Mouse (Mus musculus) v-Abl transformed pro-B cells (cell line): Measurements from ENCODE around the gene Stat5a.

Experiments used
- in situ Hi-C, 2 experiments: fragments of 400-800 bp; cut with MboI; formaldehyde crosslinking; loops; one replicate each; pipeline ENCODE4 v1.15.1; 2025; ENCODE audit not compliant: unreplicated experiment in 2 of 2

The Stat5a gene

DNA sequence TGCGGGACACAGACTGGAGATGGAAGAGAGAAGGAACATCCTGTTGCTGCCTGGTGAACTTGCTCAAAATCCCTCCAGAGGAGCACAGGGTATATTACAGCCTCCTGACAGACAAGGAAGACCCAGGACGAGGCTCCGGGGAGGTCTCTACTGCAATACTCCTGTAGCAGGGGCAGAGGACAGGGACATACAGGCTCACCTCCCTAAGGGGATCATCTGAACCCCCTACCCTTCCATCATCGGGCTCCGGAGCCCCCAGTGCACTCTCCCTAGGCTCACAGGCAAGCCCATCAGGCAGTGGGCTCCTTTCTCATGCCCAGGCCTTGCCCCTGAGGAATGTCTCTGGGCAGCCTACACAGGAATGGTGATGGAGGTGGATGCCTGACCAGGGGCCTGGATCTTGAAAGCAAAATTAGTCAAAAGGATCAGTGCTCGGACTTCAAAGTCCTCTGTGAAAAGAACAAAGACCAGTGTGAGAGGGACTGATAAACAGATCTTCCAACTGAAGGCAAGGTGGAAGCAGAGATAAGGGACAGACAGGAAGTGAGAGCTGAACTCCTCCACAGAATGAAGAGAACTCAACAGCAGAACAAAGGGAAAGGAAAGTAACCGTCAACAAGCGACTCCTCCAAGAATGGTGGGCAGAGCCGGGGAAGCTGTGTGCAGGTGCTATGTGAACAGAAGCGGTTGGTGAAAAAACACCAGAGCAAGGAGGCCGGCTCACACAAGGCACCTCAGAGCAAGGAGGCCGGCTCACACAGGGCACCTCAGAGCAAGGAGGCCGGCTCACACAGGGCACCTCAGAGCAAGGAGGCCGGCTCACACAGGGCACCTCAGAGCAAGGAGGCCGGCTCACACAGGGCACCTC is 32.3 kb downstream of the Stat5a start:
- in situ Hi-C loops: loop anchor here (5.0 to 10.0 kb wide), 3 partner anchors 66 to 537 kb away; partner anchors contain the start of gene Hap1 (in 1 of the 2)

DNA sequence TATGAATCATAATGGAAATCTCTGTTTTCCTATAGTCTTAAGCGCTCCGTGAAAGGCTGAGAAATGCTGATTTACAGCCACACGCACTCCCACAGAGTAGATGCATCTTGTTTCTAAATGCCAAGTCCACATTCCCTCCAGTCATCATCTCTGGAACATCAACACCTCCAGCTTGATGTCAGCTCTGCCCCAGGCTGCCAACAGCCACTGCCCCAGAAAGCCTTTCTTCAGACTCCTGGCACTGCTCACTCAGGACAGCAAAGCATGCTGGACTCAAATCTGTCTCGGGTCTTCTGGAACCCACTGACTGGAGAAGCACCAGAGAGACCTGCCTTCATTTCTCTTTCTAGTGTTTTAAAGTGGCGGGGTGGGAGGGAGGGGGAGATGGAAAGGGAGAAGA is 33.3 kb downstream of the Stat5a start:
- in situ Hi-C loops: loop anchor here (5.0 to 10.0 kb wide), 3 partner anchors 65 to 538 kb away; partner anchors contain the start of gene Hap1 (in 1 of the 2)

DNA sequence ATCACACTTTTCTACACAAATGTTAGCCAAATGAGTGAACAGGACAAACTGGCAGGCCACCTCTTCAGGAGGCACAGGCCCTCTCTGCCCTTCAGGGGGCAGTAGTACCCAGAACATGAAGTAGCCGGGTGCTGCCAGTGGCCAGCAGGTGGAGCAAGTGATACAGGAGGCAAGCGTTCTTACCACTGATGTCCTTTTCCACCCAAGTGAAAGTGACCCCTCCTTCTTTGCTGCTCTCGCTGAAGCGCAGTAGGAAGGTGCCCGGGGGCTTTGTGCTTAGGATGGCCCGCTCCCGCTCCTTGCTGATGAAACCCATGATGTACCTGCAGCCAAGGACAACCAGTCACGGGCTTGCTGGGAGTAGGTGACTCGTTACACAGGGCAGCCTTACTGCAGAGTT is 34.3 kb downstream of the Stat5a start:
- in situ Hi-C loops: loop anchor here (5.0 to 10.0 kb wide), 3 partner anchors 64 to 539 kb away; partner anchors contain the start of gene Hap1 (in 1 of the 2)

DNA sequence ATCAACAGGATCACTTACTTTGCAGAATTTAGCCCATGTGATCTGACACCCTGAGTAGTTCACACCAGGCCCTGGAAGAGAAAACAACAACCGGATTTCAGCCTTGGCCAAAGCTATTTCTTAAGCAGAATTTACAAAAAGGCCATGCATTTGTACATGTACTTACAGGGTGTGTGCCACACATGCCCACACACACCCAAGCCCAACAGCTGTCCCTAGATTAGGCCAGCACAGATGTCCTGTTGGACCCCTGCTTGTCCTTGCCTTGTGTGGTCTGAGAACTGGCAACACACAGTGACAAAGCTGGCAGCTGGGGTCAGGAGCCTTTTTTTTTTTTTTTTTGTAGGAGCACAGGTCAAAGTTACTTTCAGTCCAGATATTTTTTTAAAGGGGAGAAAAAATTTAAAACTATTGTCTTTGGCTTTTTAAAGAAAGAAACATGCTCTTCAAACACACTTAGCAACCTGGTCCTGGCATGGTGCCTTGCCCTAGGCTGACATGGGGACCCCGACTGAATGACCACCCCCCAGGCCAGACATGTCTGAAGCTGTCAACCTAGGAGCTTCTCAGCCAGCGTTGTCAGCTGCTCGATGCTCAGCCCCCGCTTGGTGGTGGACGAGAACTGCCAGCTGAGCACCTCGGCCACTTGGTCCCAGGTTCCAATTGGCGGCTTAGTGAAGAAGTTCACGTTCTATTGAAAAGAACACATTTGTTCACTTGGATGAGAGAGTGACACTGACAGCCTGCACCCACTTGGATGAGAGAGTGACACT is 35.2 kb downstream of the Stat5a start:
- in situ Hi-C loops: loop anchor here (5.0 to 10.0 kb wide), 3 partner anchors 63 to 540 kb away; partner anchors contain the start of gene Hap1 (in 1 of the 2)

DNA sequence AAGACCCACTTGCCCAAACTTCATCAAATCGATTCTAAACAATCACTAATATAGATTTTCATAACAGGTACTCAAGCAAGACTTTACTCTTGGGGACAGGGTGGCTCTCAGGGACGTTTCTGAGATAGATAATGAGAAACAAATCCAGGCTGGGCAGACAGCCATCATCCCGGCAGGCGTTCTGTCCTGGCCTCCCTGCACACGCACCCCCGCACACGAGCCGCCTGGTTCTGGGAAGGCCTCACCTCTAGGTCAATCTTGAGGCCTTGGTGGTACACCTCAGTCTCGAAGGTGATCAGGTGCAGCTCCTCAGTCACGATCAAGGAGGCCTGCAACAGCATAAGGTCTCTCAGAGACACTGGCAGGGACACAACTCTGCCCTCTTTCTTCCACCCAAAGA is 36.9 kb downstream of the Stat5a start:
- in situ Hi-C loops: loop anchor here in 1 of 2 experiments (10.0 kb wide), 1 partner anchor 541 kb away; the partner anchor contains the start of gene Hap1

DNA sequence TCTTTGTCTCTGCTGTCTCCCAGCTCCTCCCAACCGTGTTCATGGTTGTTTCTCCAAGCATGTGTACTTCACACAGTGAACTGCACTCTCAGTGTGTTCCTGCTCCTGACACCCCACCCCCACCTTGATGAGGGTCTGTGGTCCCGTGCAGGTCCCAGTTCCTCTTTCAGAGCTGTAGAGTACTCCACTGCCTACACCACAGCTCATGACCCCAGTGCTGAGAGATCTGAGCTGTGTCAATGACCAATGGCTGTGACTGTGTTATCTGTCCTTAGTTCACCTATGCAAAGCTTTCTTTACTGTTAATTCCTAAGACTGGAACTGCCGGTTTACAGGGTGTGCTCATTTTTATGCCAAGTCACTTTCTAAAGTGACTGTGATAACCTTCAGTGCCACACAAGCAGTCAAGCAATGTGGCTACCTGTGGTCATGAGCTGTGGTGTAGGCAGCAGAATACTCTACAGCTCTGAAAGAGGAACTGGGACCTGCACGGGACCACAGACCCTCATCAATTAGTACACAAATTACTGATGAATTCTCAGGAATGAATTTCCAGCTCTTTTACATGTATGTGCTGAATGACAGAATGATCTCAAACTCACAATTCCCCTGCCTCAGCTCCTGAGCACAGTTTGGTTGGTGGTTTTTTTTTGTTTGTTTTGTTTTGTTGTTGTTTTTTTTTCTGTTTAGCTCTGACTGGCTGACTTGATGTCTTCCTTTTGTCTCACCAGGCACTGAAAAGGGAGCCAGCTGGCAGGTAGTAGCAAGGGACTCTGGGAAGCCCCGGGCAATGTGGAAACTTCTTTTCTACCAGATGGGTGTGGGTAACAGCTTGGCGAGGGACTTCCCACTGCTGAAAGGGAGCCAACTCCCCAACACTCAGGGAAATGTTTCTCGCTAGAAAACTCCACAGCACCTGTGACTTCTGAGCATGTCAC is 38.4 kb downstream of the Stat5a start:
- in situ Hi-C loops: loop anchor here in 1 of 2 experiments (10.0 kb wide), 1 partner anchor 543 kb away; the partner anchor contains the start of gene Hap1

DNA sequence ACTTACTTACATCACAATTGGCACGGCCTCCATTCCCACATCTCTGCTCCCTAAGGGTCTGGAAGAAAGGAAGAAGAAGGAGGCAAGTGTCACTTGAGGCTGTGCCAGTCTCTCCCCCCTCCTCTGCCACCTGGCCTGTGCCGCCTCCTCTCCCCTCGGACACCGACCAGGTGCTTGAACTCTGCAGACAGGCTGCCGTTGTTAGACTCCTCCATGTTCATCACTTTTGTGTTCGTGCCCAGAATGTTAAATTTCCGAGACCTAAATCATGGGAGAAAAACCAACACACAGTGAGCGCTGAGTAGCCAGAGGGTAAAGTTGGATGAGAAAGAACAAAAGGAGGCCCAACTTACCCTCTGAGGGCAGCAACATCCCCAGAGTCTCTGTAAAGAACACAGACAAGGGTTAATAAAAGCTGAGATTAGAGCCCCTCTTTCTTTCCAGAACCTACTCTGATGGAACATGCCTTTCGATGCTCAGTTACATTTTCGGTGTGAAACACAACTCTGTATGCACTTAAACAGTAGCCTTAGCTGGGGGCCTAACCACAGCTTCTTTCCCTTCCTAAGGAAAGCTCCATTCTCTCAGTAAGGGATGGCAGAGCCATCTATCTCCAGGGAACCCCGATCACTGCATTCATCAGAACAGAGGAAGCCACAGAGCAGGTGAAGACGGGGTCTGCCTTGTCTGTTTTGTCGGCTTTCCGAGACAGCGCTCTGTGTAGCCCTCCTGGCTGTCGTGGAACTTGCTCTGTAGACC is 39.5 kb downstream of the Stat5a start:
- in situ Hi-C loops: loop anchor here in 1 of 2 experiments (10.0 kb wide), 1 partner anchor 544 kb away; the partner anchor contains the start of gene Hap1

DNA sequence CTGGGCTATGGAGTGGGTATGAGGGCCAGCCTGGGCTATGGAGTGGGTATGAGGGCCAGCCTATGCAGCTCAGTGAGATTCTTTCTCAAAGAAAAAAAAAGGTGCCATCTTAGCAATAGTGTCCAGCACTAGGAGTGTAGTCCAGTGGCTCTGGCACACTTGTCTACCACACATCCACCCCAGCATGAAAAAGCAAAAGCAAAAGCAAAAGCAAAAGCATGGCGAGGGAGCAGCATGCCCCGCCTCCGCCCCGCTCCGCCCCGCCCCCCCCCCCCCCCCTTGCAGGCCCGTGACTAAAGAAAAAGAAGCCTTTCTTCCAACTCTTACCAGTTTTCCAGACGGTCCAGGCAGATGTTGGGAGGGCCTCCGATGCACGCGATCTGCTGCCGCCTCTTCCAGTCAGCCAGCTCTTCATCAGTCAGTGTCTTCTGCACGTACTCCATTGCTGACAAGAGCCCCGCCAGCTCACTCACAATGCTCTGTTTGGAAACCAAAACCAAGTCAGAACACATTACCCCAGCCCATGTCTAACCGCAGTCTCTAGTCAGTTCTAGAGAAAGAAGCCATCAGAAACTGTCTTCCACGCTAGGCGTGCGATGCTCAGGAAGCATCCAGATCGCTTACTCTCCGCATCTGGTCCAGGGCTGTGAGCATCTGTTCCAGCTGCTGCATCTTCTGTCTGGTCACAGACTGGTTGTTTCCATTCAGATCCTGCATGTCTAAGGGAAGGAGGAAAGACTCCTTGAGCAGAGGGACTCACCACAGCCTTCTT is 45.6 kb downstream of the Stat5a start:
- in situ Hi-C loops: no loop called here

DNA sequence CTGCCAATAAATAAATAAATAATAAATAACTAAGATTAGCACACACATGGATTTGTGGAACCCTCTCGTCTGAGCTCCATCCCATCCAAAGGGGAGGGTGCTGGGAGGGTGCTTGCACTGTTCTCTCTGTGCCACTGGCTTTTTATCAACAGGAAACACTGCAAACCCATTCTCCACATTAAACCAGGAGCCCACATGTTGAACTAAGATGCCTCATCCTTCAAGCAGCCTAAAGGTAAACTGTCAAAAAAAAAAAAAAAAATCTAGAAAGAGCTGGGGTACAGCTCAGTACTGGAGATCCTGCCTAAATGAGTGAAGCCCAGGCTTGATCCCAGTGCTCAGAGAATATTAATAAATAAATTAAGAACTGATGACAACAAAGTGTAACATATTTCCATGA is 46.8 kb downstream of the Stat5a start:
- in situ Hi-C loops: no loop called here

DNA sequence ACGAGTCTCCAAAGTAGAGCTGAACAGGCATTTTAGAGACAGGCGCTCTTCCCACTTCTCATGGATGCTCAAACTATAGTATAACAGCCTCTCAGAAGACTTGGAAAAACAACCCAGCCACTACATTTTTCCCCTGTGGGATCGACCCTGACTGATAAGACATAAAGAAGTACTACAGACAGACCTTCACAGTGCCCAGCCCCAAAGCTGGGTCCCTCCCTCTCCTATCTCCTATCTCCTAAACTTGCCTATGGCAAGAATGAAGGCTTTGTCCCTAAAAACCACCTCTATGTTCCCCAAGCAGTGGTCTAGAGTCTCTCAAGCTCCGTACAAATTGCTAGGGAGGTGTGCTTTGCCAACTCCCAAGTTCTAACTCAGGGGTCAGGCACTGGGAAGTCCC is 47.7 kb downstream of the Stat5a start:
- in situ Hi-C loops: no loop called here

DNA sequence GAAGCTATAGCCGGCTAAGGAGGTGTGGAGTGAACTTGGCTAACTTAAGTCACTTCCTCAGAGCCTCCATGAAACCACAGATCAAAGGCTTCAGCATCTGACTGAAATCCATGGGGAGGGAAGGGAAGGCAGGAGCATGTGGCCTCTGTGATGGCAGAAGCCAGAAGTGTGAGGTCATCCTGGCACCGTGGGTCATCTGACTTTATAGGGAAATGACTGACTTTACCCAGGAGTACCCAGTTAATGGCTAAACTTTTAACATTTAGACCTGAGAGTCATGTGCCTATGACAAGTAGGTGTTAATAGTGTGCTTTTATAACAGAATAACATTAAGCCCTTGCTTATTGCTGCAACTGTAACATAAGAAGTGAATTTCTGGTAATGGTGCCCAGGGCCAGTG is 49.0 kb downstream of the Stat5a start:
- in situ Hi-C loops: no loop called here

DNA sequence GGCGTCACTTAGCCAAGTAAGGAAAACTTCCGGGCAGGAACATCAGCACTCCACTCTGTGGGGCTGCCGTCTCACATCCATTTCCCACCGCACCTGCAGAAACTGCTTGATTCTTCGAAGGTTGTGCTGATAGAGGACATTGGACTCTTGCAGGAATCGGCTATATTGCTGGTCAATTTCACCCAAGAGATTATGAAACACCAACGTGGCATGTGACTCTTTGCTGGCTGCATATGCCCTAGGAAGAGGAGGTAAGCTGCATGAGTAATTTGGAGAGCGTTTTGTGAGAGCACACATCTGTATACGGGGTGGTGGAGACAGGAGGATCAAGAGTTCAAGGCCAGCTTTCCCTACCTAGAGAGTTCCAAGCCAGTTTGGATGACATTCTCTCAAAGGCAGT is 49.4 kb downstream of the Stat5a start:
- in situ Hi-C loops: no loop called here

DNA sequence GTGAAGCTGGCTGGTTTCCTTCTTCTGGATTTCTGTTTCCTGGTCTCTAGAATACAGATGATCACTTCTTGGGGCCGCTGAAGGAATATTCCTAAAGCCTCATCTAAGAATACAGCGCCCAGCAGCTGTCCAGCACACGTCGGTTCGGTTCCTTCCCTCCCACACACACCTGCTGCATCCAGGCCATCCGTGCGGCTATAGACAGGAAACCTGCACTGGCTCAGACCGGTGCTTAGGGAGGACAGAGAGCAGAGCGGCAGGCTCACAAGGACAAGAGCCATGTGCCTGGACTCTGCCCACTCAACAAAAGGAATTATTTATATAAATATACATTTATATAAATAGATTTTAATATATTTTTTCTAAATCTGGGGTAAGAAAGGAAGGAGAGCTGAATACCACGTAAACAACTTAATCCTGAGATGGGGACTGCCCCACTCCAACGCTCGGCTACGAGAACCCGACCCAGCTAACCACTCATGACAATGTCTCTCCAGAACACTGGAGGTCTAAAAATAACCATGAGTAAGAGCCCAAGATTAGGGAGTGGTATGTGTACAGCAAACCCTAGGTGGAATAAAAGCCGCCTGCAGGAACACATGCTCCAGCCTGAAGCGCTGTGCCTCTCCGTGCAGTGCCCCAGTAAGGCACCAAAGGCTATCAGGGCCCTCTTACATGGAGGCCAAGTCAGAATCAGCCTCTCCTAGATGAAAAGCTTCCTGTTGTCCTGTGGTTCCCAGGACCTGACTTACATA is 53.4 kb downstream of the Stat5a start:
- in situ Hi-C loops: no loop called here

DNA sequence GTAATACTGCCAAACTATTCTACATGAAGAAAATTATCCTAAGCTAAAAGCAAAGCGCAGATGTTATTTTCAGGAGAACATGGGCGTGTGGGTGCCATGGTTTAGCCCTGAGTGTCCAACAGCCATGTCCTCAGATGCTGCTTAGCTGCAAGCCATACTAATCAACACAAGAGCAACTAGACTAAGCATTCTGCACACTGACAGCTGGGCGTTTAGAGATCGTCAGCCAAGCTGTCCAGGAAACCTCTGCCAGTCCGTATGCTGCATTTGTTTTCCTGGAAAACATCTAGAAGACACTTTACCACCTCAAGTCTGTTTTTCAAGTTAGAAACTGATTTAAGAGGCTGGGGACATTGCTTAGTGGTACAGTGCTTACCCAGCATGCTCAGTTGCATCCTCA is 55.3 kb downstream of the Stat5a start:
- in situ Hi-C loops: no loop called here

DNA sequence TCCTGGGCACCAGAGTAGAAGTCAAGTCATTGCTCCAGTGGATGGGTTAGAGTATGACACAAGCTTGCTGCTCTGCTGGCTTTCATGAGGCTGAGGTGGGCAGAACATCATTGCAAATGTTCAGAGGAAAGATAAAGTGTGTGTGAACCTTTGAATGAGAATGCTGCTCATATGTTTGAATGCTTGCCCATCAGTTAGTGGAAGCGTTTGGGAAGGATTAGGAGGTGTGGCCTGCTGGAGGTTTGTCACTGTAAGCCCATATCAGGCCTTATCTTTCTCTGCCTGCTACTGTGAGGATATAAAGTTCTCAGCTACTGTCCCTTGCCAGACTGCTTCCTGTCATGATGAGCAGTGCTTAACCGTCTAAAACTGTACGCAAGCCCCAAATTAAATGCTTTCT is 55.9 kb downstream of the Stat5a start:
- in situ Hi-C loops: no loop called here

DNA sequence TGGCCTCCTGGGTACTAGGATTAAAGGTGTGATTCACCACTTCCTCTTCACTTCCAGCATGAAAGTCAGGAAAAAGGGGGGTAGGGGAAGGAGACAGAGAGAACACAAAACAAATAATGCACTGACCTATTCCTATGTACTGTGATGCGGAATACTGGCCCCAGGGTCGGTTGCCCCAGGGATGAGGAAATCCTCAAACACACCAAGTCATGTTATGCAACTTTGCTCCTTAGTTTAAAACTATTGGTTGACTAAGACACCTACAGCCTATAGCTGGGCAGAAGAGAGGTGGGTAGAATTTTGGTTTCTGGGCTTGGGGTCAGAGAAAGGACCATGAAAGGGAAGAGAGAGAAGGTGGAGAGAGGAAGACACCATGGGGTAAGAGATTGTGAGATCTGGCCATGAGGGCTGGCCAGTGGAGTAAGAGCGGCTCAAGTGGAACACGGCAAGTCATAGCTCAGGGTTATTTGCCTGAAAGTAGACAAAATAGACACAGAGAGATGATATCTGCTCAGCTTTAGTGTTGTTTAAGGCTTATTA is 57.4 kb downstream of the Stat5a start:
- in situ Hi-C loops: no loop called here

DNA sequence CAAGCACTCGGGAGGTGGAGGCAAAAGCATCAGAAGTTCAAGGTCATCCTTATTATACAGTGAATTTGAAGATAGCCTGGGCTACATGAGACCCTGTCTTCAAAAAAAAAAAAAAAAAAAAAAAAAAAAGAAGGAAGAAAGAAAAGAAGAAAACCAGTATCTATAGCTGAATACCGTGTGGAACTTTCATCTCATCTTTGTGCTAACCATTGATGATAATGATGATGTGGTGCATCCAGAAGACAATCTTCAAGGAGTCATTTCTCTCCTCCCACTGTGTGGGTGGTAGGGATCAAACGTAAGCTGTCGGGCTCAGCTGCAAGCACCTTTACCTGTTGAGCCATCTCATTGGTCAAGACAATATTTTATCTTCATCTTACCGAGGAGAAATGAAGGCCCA is 58.9 kb downstream of the Stat5a start:
- in situ Hi-C loops: no loop called here
